Mouse (Mus musculus) liver (tissue): Measurements from ENCODE around the gene C5ar1.
"Not testable (repeated sequence)": the region's sequence is repeated elsewhere in the genome, so short reads cannot be mapped to it uniquely, and the experiment has no call there.

Experiments
- DNase-seq: peaks from one replicate; pipeline ENCODE4 v3.0.0-alpha.2; 2020; ENCODE audit warnings: mixed read lengths

Gene C5ar1

DNA sequence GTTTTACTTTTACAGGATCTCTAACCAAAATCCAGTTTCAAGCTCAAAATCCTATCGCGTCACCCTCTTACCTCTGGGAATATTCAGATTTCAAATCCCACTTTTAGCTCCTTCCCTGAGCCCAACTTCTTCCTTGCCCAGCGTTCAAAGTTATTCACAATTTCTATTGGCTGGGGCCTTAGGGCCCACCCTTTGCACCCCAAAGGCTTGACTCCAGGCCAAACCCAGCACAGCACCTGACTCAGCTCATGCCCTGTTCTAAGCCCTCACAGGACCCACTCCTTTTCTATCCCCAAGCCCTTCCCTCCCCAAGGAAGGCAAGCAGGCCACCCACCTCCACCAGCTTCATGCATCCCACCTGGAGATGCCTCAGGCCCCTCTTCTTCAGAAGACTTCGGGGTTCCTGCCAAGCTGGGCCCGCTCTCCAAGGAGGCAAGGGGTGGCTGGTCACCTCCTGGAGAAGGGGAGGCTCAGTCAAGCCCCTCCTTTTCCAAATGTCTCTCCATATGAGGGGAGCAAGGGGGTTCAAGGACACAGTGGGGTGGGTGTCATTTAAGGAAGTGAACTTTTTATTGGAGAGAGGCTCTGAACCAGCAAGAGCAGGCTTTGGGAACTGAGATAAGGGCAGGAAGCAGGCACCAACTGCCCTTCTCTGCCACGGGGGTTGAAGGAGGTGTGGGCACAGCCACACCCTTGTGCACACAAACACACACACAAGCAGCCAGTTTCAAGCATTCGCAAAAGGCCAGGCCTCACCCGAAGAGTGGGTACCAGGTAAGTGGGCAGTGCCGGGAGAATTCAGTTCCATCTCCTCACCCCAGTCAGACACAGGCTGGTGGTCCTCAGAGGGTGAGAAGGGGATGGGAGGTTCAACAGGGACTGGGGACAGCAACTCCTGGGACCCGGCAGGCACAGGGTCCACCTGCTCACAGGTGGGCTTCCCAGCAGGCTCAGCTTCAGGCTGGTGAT, 15.9 kb upstream of the C5ar1 start:
- peak; percentile 67 for DNase-seq

DNA sequence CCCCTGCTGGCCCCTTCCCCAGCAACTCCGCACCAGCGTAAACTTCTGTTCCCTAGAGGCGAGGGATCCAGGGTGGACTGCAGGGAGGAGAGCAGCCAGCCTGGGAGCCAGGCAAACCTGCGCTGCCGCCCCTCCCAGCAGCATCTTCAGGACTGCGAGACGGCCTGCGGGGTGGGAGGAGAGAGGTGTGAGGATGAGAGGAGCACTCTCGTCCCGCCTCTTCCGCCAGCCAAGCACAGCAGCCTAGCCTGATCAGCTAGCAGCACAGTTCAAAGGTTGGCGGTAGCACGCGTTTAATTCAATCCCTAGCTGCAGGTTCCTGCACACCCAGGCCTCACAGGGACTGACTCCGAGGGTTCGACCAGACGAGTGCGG, 14.4 kb upstream of the C5ar1 start:
- DNase-seq: peak; percentile 91

DNA sequence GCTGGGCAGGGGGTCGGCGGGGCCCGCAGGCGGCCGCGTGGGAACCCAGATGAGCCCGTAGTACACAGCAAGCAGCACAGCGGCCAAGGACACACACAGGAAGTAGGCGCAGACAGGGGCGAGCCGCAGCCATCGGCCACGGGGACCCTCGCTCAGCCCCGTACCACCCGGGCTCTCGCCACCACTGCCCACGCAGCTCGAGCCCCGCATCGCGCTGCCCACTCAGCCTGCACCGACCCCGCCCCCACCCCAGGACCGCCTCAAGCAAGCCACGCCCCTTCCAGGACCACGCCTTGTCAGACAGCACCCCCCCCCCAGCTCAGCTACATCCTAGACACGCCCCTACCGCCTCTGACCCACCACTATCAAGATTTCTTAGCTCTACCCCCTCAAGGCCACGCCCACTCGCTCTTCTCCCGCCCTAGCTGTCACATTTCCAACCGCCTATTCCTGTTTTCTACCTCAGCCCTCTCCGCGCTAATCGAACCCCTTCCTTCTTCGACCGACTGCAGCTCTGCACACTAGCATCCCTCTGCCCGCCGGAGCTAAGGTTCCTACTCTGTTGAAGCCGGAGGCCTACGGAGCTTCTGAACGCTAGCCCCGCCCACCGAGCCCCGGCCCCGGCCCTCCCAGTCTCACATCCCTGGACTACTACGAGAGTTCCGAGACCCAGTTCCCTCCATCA, 13.9 kb upstream of the C5ar1 start, which contains the start of gene Inafm1:
Gene Inafm1, minus strand, starts transcription at position 537 of the 685 bp plus-strand sequence.
- DNase-seq: peak; percentile 97

DNA sequence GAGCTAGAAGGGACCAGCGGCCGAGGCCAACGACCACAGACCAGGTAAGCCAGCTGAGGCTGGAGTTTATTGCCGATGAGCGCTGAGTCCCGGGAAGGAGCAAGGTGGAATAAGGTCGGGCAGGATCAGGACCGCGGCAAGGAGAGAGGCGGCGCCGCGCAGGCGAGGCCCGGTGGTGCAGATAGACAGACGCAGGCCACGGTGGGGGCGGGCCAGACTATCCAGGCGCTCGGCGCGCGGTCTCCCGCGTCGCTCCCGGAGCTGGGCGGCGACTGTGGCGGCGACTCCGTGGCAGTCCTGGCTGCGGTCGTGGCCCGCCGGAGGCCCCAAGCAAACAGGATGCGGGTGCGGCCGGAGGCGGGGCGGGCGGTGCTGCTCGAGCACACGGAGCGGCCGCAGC, 13.3 kb upstream of the C5ar1 start:
- DNase-seq: peak; percentile 91

DNA sequence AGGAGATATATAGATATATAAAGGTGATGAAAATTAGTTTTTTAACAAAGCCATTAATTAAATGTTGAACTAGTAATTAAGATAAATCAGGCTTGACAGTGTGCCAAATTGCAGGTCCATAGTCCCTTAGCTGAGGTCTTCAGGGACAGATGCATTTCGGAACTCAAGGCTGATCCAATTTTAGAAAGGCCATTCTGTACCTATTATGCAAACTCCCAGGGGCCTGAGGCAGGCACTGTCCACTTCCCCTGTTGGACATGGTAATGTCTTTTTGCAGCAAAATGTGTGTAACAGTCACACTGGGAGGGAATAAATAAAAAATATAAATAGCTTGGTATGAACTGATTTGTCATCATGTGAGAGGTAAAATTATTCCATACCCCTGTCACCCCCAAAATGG, 11.8 kb upstream of the C5ar1 start:
- no peak for DNase-seq

DNA sequence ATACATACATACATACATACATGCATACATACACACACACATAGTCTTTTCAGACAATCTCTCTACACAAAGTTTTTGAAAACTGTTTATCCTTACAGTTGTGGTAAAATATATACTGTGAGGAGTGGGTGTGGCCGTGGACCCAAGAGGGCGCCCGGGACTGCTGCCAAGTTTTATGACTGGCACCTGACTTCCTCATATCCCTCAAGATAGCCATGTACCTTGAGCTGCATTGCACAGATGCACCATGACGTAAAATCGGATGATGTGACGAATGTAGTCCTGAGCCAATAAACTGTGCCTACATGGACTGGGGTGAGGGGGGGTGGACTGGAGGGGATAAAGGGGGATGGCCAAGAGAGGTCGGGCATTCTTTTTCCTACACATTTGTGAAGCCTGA, 7.3 kb upstream of the C5ar1 start:
- not testable (repeated sequence) for DNase-seq

DNA sequence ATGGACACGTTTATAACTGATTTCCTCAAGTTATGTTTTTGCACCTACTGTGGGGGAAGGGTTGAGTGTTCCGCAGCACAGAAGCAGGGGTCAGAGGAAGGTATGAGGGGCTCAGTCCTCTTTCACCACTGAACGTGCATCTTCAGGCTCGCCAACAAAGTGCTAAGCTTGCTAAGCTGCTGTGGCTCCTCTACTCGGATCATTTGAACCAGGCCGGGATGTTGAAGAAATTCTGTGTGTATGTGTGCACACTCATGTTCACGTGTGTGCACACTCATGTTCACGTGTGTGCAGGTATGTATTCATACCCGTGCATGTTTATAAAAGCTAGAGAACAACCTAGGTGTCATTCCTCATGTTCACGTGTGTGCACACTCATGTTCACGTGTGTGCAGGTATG, 6.5 kb upstream of the C5ar1 start:
- no peak for DNase-seq

DNA sequence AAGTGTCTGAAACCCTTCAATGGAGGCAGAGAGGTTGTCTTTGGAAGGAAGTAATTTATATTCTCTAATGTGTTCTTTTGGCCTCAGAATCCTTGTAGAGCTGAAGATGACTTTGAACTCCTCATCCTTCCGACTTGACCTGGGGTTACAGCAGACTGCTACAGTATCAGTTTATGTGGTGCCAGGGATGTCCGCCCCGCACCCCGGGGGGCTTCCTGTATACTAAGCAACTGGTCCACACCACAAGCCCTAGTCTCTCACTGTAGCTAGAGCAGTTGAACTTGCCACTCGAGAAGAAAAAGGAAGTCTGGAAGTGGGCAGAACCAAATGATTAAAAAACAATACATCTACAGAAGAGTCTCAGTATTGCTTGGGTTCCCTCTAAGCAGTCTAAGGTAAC, 4.5 kb upstream of the C5ar1 start:
- no peak for DNase-seq

DNA sequence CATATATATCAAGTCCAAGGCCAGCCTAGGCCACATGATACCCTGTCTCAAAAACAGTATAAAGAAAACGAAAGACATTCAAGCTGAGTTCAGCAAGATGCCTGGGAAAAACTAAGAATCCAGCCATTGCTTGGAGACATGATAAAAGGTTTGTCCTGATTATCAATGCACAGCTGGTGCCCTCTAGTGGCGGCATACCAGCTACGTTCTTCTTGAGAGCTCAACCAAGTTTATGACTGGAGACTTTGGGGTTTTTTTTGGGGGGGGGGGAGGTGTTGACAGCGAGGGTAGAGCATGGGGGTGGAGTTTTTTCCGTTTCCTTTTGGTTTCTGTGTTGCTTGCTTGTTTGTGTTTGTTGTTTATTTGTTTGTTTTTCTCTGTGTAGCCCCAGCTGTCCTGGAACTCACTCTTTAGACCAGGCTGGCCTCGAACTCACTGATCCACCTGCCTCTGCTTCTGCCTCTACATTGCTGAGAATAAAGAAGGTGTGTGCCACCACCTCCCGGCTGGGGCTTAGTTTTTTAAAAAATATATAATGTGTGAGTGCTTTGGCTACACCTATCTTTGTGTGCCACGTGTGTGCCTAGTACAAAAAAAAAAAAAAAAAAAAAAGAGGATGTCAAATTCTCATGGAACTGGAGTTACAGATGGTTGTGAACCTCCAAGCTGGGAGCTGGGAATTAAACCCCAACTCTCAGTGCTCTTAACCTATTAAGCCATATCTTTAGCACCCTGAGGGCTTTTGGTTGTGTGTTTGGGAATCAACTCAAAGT, 3.9 kb upstream of the C5ar1 start:
- peak; percentile 86 for DNase-seq

DNA sequence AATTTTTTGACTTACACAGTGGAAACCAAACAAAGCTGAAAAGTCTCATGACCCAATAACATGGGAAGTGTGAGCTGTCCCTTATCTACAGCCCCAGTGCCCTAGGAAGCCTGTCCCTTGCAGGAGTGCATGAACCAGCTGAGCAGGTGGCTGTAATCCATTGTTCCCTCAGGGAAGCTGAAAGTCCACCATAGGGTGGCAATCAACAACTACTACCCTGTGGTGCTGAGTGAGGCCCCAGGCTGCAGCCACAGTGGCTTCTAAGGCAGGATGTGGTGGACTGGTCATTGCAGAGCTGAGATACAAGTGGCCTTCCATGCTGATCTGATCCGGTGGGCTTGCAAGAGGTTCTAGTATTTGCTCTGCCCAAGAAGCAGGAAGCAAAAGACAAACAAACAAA, 1.8 kb upstream of the C5ar1 start:
- no peak for DNase-seq

DNA sequence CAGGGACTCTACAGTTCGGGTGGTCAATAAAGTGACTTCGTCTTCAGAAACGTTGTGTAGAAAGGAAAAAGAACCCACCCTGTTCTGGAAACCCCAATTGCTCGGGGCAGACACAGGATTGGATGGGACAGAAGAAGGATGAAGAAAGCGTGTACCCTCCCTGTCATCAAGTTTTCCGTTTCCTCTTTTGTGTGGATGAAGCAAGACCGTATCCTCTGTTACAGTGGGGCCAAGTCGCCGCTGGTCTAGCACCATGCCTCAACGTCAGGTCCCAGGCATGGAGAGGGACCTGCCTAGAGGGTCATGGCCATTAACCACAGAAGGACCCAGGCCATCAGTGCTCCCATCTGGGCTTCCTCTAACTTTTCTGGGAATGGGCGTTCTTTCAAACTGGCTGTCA, 1.5 kb downstream of the C5ar1 start:
- DNase-seq: no peak

DNA sequence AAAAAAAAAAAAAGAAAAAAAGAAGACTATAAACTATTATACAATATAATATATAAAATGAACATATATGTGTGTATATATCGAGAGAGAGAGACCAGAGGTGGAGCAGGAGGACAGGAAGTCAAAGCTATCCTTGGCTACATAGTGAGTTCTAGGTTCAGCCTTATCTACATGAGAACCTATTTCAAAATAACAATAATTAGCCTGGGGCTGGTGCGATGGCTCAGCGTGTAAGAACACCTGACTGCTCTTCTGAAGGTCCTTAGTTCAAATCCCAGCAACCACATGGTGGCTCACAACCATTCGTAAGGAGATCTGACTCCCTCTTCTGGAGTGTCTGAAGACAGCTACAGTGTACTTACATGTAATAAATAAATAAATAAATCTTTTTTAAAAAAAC, 3.4 kb downstream of the C5ar1 start:
- DNase-seq: not testable (repeated sequence)

DNA sequence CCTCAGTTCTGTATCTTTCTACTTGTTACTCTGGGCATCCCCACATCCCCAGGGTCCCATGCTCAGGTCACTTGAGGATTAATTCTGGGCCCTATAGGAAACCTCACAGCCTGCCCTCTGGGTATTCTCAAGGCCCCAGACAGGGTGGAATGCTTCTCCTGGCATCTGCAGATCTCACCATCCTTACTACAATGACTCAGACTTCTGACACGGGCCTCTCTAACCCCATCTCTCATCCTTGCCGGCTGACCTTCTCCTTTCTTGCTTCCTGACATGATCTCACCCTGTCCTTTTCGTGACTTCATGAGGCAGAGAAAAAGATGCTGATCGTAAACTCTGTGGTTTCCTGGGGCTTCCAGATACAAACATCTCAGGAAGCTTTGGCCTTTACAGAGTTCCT, 5.1 kb downstream of the C5ar1 start:
- no peak for DNase-seq

DNA sequence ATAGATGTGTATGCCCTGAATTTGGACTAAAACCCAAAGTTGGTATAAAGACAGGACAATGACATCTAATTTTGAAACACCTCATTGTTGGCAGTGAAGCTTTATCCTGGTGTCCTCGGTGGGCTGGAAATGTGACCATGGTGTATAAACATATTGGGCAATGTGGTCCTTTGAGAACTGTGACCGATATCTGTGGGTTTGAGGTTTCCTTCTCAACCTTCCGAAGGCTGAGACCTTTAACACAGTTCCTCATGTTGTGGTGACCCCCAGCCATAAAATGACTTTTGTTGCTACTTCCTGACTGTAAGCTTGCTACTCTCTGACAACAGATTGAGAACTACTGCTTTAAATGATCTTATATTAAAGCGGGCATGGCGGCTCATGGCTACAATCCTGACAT, 8.7 kb downstream of the C5ar1 start:
- no peak for DNase-seq

DNA sequence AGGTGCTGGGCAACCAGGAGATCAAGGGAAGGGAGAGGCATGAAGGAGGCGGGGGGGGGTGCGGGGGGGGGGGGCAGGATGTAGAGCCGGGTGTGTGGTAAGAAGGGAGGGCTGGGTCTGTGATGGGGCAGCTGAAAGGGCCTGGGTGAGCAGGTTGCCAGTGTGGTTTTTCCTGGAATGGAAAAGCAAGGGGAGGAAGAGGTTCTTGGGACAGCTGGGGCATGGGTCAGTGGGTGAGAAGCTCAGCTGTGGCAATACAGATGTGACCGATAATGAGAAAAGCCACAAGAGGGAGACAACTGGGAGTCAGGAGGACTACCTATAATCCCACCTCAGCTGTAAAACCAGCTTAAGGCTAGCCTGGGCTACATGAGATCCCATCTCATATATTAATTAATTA, 13.4 kb downstream of the C5ar1 start:
- DNase-seq: no peak

DNA sequence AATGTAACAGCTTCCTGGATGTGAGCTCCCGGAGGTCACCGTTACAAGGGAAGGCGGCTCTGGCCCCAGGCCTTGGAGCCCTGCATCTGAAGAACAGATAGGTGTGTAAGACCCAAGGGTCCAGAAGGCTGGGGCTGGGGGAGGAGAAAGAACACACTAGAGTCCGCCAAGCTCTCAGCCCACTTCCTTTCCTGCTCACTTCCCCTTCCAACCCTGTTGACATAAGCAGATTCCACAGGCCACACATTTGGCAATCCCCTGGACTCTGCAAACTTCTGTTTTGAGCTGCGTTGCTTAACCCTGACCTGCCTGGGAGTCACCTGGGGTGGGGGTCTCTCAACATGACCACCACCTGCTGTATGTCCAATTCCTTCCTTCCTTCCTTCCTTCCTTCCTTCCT, 15.3 kb downstream of the C5ar1 start, which contains the start of gene C5ar2:
Gene C5ar2, minus strand, starts transcription at position 88 of the 400 bp plus-strand sequence.
- DNase-seq: peak; percentile 23

DNA sequence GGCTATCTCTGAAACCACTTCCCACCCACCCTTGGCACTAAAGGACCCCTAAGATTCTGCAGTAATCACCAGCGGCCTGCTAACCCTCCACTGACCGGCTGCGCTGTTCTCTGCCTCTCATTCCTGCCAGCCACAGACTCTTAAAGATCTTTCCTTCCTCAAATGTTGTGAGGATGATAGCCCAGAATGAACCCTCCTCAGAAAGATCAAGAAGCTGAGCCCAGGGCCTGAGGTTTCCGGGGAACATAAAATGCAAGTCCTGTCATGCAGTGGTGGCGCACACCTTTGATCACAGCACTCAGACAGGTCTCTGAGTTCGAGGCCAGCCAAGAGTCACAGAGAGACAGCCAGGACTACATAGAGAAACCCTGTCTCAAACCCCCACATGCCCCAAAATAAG, 17.1 kb downstream of the C5ar1 start:
- DNase-seq: no peak

DNA sequence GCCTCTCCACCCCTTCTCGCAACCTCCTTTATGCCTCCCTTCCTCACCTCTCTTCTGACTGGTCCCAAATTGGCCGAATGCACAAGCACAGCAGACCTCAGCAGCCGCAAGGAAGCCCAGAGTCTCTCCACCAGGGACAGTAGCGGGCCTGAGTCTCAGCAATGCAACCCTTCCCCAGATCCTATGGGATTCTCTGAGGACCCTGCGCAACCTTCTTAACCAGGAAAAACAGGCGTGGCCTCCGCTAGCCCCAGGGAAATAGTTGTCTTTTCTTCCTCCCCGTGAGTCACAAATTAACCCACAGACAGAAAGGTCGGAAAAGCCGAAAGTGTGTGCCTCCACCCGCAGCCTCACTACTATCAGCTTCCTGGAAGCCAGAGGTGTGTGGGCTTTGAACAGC, 17.6 kb downstream of the C5ar1 start:
- DNase-seq: no peak

DNA sequence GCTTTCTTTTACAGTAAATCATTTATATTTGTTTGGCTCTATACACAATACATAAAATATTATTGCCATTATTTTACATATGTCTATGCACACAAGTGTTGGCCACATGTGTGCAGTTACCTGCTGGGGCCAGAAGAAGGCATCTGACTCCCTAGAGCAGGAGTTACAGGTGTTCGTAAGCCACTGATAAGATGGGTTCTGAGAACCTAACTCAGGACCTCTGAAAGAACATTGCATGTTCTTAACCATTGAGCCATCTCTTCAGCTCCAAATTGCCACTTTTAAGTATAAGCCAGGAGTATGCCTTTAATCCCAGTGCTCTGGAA, 18.4 kb downstream of the C5ar1 start:
- DNase-seq: no peak

DNA sequence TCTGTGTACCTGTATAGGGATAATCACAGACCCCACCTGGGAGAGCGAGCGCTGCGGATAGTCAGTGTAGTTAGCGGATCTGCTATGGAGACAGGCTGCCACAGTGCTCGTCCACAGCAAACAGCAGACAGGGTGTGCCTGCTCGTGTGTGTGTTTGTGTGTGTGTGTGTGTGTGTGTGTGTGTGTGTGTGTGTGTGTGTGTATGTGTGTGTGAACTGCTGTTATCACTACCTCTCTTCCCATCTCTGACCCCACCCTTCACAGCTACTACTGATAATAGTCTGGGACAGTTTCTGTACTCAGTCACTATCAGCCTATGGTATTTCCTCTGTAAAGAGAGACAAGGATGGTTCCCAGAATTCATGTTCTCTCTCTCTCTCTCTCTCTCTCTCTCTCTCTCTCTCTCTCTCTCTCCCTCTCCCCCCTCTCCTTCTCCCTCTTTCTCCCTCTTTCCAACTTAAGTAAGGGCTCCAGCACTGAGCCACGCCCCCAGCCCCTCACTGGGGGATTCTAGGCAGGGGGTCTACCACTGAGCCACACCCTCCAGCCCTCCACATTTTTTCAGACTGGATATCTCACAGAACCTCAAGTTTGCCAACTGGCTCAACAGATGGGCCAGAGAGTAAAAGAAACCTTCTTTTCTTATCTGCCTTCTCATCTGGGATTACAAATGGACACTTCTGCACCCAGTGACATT, 18.9 kb downstream of the C5ar1 start:
- peak; percentile 68 for DNase-seq

DNA sequence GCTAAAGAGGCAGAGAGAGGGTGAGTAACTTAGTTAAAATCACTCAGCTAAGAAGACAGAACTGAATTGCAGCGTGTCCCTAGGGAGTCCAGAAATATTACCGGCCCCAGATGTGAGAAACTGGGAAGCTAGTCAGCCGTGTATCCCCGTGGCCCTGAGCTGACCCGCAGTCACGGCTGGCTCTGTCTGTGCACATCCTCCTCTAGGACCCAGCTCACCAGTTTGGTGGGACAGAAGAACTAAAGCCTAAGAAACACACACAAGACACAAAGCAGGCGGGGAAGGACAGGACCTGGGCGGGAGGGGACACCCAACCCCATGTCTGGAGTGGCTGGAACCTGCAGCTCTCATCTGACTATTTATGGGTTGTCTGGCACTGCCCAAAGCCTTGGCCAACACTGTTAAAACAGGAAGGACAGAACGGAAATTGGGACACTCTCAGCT, 19.8 kb downstream of the C5ar1 start:
- DNase-seq: peak; percentile 34

DNA sequence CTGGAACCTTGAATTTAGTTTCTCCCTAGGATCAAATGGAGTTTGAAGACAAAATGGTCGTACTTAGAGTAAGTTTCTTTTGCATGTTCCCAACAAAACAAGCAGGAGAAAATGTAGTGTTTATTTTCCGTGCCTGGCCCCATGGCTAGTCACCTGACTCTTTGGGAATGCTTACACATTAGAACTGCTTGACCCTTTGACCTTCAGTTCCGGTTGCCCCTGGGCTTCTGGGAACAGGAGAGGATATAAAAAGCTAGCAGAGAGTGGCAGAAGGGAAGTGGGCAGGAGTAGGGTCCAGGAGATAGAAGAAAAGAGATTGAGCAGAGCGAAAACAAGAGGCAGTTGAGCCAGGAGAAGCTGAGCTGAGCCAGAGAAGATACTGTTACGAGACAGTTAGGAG, 29.5 kb downstream of the C5ar1 start:
- DNase-seq: peak; percentile 34
